Mouse (Mus musculus): ENCODE results near the gene Thumpd2. TPM values are rescaled to one million over a fixed set of nuclear protein-coding genes. Genes with fewer than 3 reads are reported as not detected.

The Thumpd2 gene
- polyA plus RNA-seq, 1 experiment = 1.3 TPM

DNA sequence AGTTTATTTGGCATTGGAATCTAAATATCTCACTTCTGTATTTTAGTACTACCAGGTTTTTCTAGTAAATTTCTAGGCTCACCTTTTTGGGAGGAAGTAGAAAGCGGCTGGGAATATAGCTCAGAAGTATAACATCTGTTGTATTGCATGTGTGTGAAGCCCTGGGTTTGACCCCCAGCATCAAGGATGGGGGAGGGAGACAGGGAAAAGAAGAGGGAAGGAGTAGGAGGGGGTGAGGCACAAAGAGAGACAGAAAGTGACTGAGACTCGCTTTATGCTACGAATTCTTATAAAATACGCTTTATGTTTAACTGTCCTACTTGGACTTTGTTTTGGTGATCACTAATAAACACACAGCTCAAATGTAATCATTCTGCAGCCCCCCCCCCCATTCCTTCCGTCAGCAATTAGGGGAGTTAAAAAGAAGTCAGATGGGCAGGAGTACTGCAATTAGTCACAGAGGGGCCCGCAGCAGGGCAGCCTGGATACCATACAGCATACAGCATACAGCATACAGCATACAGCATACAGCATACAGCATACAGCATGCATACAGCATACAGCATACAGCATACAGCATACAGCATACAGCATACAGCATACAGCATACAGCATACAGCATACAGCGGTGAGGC lies 16.8 kb downstream of the Thumpd2 start:
- no peak overlapping the region for H3K27ac ChIP-seq (replicated peaks; ENCODE audit: low read depth, low read length)
- no peaks in the 10 kb centered on the region for H3K4me1 ChIP-seq (ENCODE audit: control insufficient read depth, insufficient read depth, insufficient read length, low read length)
- H3K4me3 ChIP-seq (ENCODE audit: insufficient read depth, low read depth, low read length) = no peak overlapping the region

DNA sequence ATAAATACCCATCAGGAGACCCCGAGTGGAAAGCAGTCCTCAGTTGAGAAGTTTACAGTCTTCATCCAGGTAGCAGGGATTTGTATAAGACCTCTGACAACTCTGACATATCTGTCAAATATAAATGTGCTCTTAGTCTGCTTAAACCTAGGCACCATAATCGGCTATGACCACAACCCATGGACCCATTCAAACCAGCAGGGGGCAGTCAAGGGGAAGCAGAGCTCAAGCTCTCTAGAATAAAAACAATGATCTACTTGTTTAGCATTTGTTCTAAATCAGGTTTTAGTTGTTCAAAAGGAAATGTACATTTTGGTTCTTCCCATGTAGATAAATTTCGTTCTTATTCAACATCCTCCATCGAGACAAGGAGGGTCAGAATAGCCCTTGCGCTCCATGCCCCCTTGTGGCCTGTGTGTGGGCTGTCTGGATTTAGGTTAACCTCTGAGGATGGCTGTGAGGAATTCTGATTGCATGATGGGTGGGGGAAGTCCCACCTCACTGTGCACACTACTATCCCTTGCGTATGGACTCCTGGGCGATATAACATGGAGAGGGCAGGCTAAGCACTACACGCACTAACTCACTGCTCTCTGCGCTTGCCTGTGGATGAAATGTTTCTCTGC lies 19.2 kb downstream of the Thumpd2 start:
- Histone ChIP-seq H3K27ac (replicated peaks; ENCODE audit: low read depth, low read length) (no peak overlapping the region), H3K4me1 (ENCODE audit: control insufficient read depth, insufficient read depth, insufficient read length, low read length) (no peaks in the 10 kb centered on the region), H3K4me3 (ENCODE audit: insufficient read depth, low read depth, low read length) (no peak overlapping the region)

DNA sequence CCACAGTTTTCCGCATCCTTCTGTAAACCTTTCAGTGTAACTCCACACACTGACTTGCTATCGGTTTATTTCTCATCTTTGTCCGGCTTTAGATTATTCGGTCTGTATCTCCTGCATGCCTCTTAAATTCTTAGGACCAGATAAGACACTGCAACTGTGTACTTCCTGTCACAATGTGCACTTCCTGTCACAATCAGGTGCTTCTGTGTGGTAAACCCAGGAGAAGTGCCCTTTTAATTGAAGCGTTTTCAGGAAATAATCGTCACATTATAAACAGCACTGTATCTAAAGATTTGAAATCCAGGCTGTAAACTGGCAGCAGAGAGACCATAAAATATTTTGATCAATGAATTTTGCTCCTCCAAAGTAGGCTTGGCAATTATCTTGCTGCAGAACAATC lies 19.8 kb downstream of the Thumpd2 start:
- Histone ChIP-seq H3K27ac (replicated peaks; ENCODE audit: low read depth, low read length) (no peak overlapping the region), H3K4me1 (ENCODE audit: control insufficient read depth, insufficient read depth, insufficient read length, low read length) (no peaks in the 10 kb centered on the region), H3K4me3 (ENCODE audit: insufficient read depth, low read depth, low read length) (no peak overlapping the region)

DNA sequence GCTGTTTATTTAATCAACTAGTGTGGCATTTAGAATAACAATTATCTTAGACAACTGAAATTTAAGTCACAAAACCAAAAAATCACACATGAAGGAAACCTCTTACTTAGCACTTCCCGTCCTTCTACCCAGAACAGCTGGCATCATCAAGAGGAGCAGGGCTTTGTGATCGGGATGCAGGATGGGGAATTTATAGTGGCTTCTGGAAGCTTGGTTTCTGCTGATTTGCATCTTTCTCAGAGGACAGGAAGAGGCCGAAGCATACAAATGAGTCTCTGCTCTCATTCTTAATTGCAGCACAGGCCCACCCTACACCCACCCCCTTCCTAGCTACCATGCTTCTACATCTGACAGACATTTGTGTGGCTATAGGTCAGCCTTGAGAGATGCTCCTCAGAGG lies 20.5 kb downstream of the Thumpd2 start:
- Histone ChIP-seq H3K4me1 (ENCODE audit: control insufficient read depth, insufficient read depth, insufficient read length, low read length) (no peaks in the 10 kb centered on the region), H3K4me3 (ENCODE audit: insufficient read depth, low read depth, low read length) (no peak overlapping the region), H3K27ac (replicated peaks; ENCODE audit: low read depth, low read length) (no peak overlapping the region)

DNA sequence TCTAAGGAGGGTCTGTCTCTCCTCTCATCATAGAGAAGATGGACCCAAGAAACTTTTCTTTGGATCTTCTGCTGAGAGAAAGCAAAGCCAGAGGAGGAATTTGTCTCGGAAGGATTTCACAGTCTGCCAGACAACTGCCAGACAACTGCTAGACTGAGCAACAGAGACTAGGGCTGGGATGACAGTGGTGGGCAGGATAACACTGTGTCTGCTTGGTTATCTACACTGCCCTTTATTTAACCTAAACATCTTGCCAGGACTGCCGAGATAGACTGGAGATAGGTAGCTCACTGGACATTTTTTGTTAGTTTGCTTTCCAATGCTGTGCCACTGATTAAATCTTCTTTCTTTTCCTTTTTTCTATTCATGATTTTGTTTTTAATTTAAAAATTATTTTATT lies 23.2 kb downstream of the Thumpd2 start:
- Histone ChIP-seq H3K4me1 (ENCODE audit: control insufficient read depth, insufficient read depth, insufficient read length, low read length) (no peaks in the 10 kb centered on the region), H3K4me3 (ENCODE audit: insufficient read depth, low read depth, low read length) (no peak overlapping the region), H3K27ac (replicated peaks; ENCODE audit: low read depth, low read length) (no peak overlapping the region)

DNA sequence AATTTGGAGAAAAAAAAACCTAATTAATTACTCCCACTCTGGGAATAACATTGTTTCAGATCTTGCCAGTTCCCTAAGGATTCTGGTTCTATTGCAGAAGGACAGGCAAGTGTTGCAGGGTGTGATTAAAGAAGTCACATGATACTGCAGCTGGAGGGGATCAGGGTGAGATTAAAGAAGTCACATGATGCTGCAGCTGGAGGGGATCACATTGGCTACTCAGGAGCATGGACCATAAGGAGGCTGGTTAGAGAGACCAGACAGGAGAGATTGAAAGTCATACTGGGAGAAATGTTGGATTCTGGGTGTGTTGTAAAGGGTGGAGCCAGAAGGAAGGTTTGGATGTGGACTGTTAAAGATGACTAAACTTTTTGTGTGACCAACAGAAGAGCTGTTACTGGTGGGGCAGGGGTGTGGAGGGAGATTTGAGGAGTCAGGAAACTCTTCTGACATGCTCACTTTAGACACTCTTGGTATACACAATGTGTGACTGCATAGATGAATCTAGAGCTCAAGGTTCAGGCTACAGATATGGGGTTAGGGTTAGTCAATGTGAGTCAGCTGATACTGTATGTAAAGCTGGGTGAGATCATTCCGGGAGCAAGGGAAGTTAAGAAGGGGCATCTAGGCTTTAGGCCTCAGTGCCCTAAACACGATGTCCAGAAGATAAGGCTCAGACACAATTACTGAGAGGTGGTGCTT lies 26.0 kb downstream of the Thumpd2 start:
- H3K4me3 ChIP-seq (ENCODE audit: insufficient read depth, low read depth, low read length) = no peak overlapping the region
- H3K27ac ChIP-seq (replicated peaks; ENCODE audit: low read depth, low read length) = no peak overlapping the region
- H3K4me1 ChIP-seq (ENCODE audit: control insufficient read depth, insufficient read depth, insufficient read length, low read length) = no peaks in the 10 kb centered on the region

DNA sequence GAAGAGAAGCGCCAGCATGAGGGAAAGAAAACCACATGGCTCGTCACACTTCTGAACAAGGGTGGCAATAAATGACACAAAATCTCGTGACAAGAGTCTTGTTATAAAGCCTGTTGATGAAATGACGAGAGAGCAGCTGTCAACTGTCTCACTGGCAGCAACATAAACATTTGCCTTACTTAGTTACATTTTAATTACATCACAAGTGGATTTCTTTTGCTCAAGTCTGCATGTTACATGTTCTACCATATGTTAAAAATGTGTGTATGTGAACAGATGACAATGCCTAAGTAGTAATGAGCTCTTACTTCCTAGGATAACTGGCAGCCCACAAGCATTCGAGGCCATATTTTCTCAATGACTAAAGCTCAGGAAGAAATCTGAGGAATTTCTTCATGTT lies 29.5 kb downstream of the Thumpd2 start:
- Histone ChIP-seq H3K4me3 (ENCODE audit: insufficient read depth, low read depth, low read length) (no peak overlapping the region), H3K27ac (replicated peaks; ENCODE audit: low read depth, low read length) (no peak overlapping the region), H3K4me1 (ENCODE audit: control insufficient read depth, insufficient read depth, insufficient read length, low read length) (no peaks in the 10 kb centered on the region)

DNA sequence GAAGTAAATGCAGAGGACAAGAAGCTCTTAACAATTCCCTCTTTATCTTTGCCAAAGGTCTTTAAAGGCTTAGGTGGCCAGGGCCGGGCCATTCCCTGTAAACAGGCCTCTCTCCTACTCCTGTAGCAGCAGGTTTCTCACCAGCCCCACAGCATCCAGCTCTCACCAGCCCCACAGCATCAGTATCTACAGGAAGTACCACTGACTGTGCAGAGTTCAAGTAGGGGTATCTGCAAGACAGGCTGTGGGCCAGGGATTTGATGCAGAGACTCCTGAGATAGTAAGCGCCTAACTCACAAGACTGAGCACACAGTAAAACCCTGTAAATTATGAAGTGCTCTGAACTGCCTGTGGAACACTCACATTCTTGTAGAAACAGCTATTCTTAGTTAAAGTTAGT lies 31.9 kb downstream of the Thumpd2 start:
- H3K4me1 ChIP-seq (ENCODE audit: control insufficient read depth, insufficient read depth, insufficient read length, low read length) = no peaks in the 10 kb centered on the region
- H3K4me3 ChIP-seq (ENCODE audit: insufficient read depth, low read depth, low read length) = no peak overlapping the region
- no peak overlapping the region for H3K27ac ChIP-seq (replicated peaks; ENCODE audit: low read depth, low read length)

DNA sequence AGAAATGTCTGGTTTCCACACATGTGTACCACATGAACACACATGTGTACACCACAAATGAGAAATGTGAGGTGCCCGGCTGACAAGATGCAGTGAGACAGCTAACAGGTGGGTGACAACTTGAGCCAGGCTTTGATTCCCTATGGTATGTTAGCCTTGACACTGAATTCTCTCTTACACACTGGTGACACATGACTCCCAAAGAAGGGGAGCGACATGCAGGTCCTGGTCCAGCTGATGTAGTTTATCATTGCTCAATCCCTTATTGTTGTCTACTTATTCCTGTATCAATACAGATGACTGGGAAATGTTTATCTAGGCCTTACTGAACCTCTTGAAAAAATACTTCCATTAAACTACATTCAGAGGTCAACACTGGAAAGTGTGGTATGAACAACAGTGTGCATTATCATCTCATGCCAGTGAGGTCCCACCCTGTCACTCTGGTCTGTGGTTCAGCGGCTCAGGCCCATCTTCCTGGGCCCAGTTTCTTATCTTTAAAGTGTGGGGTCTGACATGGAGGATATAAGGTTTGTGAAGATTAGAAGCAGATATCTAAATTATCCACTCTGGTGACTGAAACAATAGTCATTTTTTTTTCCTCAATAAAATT lies 32.9 kb downstream of the Thumpd2 start:
- Histone ChIP-seq H3K27ac (replicated peaks; ENCODE audit: low read depth, low read length) (no peak overlapping the region), H3K4me1 (ENCODE audit: control insufficient read depth, insufficient read depth, insufficient read length, low read length) (no peaks in the 10 kb centered on the region), H3K4me3 (ENCODE audit: insufficient read depth, low read depth, low read length) (no peak overlapping the region)

DNA sequence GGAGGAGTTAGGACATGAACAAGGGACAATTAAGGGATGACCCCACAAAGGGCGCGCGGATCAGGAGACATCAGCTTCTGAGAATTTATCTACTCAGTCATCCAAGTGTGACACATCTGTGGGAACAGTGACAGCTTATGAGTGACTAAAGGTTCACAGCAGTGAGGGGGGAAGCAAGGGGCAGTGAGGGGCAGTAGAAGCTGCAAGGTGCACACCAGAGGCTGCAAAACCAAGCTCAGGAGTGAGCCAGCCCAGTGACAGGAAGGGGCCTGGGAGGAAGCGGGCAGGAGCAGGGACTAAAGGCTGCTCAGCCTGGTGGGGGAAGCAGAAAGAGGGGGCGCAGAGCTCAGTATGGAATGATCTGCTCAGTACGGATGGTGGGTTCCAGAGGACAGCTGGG lies 37.6 kb downstream of the Thumpd2 start:
- Histone ChIP-seq H3K27ac (replicated peaks; ENCODE audit: low read depth, low read length) (no peak overlapping the region), H3K4me3 (ENCODE audit: insufficient read depth, low read depth, low read length) (no peak overlapping the region)

DNA sequence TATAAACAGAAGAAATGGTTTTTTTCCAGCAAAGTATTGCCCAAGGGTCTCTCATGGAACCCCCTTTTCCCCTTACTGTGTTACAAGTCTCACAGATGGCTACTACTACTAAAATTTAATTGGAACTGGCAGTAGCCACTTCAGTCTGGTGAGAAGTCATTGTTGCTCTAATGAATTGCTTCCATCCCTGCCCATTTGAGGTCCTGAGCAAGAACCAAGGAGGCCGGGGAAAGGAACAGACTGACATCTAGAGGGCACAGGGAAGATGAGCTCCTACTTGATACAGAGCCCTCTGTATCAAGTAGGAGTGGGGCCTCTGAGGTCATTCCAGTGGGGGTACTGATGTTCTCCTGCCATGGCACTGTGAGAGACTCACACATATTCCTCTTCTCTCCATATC lies 47.8 kb downstream of the Thumpd2 start:
- no peak overlapping the region for H3K4me3 ChIP-seq (ENCODE audit: insufficient read depth, low read depth, low read length)
- no peaks in the 10 kb centered on the region for H3K4me1 ChIP-seq (ENCODE audit: control insufficient read depth, insufficient read depth, insufficient read length, low read length)
- H3K27ac ChIP-seq (replicated peaks; ENCODE audit: low read depth, low read length) = no peak overlapping the region

More for the DNA sequence above, 37.6 kb downstream of the Thumpd2 start:
- no peaks in the 10 kb centered on the region for H3K4me1 ChIP-seq (ENCODE audit: control insufficient read depth, insufficient read depth, insufficient read length, low read length)

DNA sequence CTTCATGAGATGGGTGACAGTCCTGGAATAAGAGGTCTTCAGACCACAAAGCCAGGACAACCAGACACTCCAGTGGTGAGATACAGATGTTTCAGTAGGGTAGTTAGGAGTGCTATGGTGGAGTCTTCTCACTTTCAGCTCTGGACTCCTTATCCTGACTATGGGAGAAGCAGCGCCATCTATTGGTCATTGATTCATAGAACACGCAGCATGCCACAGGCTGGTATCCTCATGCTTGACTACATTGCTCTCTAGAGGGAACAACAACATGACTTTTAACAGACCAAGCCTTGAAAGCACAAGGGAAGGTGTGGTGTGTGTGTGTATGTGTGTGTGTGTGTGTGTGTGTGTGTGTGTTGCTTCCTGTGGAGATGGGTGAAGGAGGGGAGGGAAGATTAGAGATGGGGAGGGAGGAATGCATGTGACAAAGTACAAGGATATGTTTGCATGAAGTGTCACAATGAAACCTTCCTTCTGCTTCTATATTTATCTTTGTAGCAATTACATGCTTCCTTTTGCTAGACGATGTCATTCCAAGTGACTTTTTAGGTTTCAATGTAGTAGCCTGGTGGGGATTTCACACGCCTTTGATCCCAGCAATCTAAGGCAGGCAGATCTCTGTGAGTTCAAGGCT lies 49.0 kb downstream of the Thumpd2 start:
- Histone ChIP-seq H3K4me3 (ENCODE audit: insufficient read depth, low read depth, low read length) (no peak overlapping the region), H3K4me1 (ENCODE audit: control insufficient read depth, insufficient read depth, insufficient read length, low read length) (no peaks in the 10 kb centered on the region), H3K27ac (replicated peaks; ENCODE audit: low read depth, low read length) (no peak overlapping the region)

DNA sequence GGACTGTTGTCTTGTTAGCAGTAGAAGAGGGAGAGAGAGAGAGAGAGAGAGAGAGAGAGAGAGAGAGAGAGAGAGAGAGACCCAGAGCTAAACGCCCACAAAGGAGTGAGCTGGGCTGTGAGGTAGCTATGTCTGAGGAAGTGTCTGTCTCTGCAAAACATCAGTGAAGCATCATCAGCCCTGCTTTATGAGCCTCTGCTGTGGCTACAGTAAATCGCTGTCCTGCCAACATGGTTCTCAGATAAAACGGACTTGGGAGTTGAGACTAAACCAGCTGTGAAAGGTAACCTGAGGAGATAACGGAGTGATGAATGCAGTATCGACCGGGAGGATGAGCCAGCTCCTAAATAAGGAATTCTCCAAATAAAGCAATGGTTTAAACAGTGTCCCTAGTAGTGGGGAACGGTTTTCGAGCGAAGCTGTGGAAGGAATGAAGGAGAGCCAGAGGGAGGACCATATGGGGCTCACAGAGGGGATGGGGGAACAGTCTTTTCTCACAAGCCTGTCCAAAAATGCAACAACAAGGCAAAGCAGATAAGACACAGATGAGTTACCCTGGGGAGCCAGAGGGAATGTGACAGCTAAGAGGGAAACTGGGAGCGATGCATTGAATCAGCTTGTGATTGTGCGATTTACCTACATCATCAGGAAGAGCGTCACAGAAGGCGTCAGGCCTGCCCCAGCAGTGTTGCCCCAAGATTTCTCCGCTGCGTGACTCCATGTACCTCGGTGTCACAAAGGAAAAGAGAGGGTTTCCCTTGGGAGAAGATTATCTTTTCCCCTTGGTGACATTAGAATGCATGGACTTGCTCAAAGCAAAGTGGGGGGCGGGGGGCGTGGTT lies 53.8 kb downstream of the Thumpd2 start:
- H3K4me3 ChIP-seq (ENCODE audit: insufficient read depth, low read depth, low read length) = no peak overlapping the region
- no peak overlapping the region for H3K27ac ChIP-seq (replicated peaks; ENCODE audit: low read depth, low read length)
- H3K4me1 ChIP-seq (ENCODE audit: control insufficient read depth, insufficient read depth, insufficient read length, low read length) = no peaks in the 10 kb centered on the region

DNA sequence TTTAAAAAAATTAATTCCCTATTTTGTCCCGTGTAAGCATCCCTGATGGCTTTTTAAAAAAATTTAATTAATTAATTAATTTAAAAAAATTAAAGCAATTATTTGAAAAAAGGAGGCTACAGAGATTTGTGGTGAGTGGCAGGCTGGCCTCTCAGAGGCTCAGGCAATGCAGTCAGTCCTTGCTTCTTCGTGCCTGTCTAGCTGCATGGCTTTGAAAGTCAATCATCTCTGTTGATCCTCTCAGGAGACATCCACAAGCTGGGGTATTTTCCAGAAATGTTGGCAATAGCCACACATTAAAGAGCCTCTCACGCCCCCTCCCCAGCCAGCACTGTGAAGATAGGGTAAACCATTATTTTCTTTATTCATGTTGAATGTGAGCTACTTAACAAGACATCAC lies 54.7 kb downstream of the Thumpd2 start:
- Histone ChIP-seq H3K4me1 (ENCODE audit: control insufficient read depth, insufficient read depth, insufficient read length, low read length) (no peaks in the 10 kb centered on the region), H3K27ac (replicated peaks; ENCODE audit: low read depth, low read length) (no peak overlapping the region), H3K4me3 (ENCODE audit: insufficient read depth, low read depth, low read length) (no peak overlapping the region)

All from brown adipose tissue, adult 24 weeks (tissue).